Mouse (Mus musculus): Measurements from ENCODE around the gene Zfp697. TPM values are rescaled to one million over a fixed set of nuclear protein-coding genes. Genes with fewer than 3 reads are reported as not detected.
A peak's percentile ranks its signal among the peaks of the same experiment; 100 is the strongest.

Zfp697 gene
- polyA plus RNA-seq, 1 experiment from 2014 or later = 2.9 TPM

DNA sequence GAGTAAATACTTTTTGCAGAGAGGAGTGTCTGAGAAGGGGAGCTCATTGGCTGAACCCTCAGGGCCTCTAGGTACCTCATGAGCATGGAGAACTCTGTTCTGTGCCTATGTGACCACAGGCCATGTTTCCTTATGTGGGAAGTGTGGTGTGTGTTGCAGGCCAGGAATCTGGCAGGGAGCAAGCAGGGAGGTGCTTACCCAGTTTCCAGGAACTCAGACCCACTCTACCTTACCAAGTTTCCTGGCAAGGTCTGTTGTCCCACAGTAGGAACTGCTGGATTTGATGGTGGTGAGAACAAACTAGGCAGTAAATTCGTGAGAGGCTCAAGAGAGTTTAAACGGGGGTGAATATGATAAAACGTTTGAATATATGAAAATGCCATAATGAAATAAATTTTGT lies 16.2 kb upstream of the Zfp697 start:
- Histone ChIP-seq H3K27me3 (ENCODE audit: insufficient read depth, low read length) (no peaks in the 10 kb centered on the region), H3K4me1 (ENCODE audit: insufficient read depth) (no peaks in the 10 kb centered on the region), H3K27ac (ENCODE audit: low read depth) (no peak overlapping the region), H3K36me3 (replicated peaks; ENCODE audit: insufficient read depth, low read length) (no peaks in the 10 kb centered on the region), H3K4me3 (ENCODE audit: low read depth, low read length) (no peak overlapping the region), H3K4me2 (ENCODE audit: low read depth, low read length) (no peak overlapping the region), H3K9ac (replicated peaks) (no peak overlapping the region), H3K9me3 (ENCODE audit: low read length) (no peaks in the 10 kb centered on the region)
- ATAC-seq (no peak), DNase-seq (no peak)
- WGBS (ENCODE audit: insufficient replicate concordance) = 63% methylated on average over 3 of the region's 3 CpGs
- TF ChIP-seq EP300 (IDR thresholded peaks at IDR 0.05; ENCODE audit: low read depth) = no peak
- no peak for TF ChIP-seq CTCF (IDR thresholded peaks at IDR 0.05; ENCODE audit: low read depth)

GRCm38 (mm10) chr3:98366823-98367222 lies 15.4 kb upstream of the Zfp697 start:
- no peak for ATAC-seq
- DNase-seq = no peak

DNA sequence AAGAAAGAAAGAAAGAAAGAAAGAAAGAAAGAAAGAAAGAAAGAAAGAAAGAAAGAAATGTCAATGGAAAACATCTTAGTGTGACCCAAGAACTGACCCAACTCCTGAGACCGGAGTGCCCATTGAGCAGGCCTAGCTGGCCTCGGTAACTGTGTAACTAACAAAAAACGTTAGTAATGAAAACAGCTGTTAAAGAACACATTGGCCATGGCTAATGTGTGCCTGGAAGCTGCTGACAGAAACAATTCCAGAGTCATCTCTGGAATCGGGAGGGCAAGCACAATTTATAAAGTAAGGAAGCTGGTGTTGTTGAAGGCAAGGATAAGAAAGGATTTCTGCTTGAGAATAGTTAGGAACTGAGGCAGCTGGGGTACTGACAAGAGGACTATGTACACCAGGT lies 14.0 kb upstream of the Zfp697 start:
- ATAC-seq = no peak
- no peak for TF ChIP-seq CTCF (IDR thresholded peaks at IDR 0.05; ENCODE audit: low read depth)
- TF ChIP-seq EP300 (IDR thresholded peaks at IDR 0.05; ENCODE audit: low read depth) = no peak
- 58% methylated on average over 4 of the region's 4 CpGs for WGBS (ENCODE audit: insufficient replicate concordance)
- H3K27me3 ChIP-seq (ENCODE audit: insufficient read depth, low read length) = no peaks in the 10 kb centered on the region
- H3K4me1 ChIP-seq (ENCODE audit: insufficient read depth) = no peaks in the 10 kb centered on the region
- DNase-seq = no peak
- H3K9ac ChIP-seq (replicated peaks) = no peak overlapping the region
- H3K36me3 ChIP-seq (replicated peaks; ENCODE audit: insufficient read depth, low read length) = no peaks in the 10 kb centered on the region
- no peak overlapping the region for H3K4me3 ChIP-seq (ENCODE audit: low read depth, low read length)
- H3K9me3 ChIP-seq (ENCODE audit: low read length) = no peaks in the 10 kb centered on the region
- no peak overlapping the region for H3K27ac ChIP-seq (ENCODE audit: low read depth)
- H3K4me2 ChIP-seq (ENCODE audit: low read depth, low read length) = no peak overlapping the region

More at GRCm38 (mm10) chr3:98366823-98367222, 15.4 kb upstream of the Zfp697 start:
- Histone ChIP-seq H3K36me3 (replicated peaks; ENCODE audit: insufficient read depth, low read length) (no peaks in the 10 kb centered on the region), H3K4me2 (ENCODE audit: low read depth, low read length) (no peak overlapping the region), H3K27me3 (ENCODE audit: insufficient read depth, low read length) (no peaks in the 10 kb centered on the region), H3K4me1 (ENCODE audit: insufficient read depth) (no peaks in the 10 kb centered on the region), H3K9me3 (ENCODE audit: low read length) (no peaks in the 10 kb centered on the region), H3K4me3 (ENCODE audit: low read depth, low read length) (no peak overlapping the region), H3K27ac (ENCODE audit: low read depth) (no peak overlapping the region), H3K9ac (replicated peaks) (no peak overlapping the region)
- 72% methylated on average over 4 of the region's 4 CpGs for WGBS (ENCODE audit: insufficient replicate concordance)
- no peak for TF ChIP-seq CTCF (IDR thresholded peaks at IDR 0.05; ENCODE audit: low read depth)

DNA sequence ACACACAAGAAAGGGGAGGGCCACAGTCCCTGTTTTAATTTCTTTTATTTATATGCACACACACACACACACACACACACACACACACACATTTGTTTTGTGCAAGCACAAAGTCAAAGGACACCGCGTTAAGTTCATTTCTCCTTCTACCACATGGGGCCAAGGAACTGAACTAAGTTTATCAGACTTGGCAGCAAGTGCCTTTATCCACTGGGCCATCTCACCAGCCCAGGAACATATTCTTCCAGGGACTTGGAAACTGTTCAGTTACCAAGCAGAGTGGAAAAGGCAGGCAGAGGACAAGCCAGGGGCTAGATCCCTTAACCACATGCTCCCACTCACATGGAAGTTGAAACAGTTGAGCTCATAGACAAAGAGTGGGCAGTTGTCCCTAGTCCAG lies 13.5 kb upstream of the Zfp697 start:
- Histone ChIP-seq H3K27ac (ENCODE audit: low read depth) (no peak overlapping the region), H3K9ac (replicated peaks) (no peak overlapping the region), H3K9me3 (ENCODE audit: low read length) (no peaks in the 10 kb centered on the region), H3K27me3 (ENCODE audit: insufficient read depth, low read length) (no peaks in the 10 kb centered on the region), H3K36me3 (replicated peaks; ENCODE audit: insufficient read depth, low read length) (no peaks in the 10 kb centered on the region), H3K4me3 (ENCODE audit: low read depth, low read length) (no peak overlapping the region), H3K4me1 (ENCODE audit: insufficient read depth) (no peaks in the 10 kb centered on the region), H3K4me2 (ENCODE audit: low read depth, low read length) (no peak overlapping the region)
- WGBS (ENCODE audit: insufficient replicate concordance) = 84% methylated on average over 2 of the region's 2 CpGs
- ATAC-seq (no peak), DNase-seq (no peak)
- TF ChIP-seq CTCF (IDR thresholded peaks at IDR 0.05; ENCODE audit: low read depth) = no peak
- no peak for TF ChIP-seq EP300 (IDR thresholded peaks at IDR 0.05; ENCODE audit: low read depth)

- H3K4me2 ChIP-seq (ENCODE audit: low read depth, low read length) = no peak overlapping the region
Observed at GRCm38 (mm10) chr3:98374062-98374719, 8.1 kb upstream of the Zfp697 start.

DNA sequence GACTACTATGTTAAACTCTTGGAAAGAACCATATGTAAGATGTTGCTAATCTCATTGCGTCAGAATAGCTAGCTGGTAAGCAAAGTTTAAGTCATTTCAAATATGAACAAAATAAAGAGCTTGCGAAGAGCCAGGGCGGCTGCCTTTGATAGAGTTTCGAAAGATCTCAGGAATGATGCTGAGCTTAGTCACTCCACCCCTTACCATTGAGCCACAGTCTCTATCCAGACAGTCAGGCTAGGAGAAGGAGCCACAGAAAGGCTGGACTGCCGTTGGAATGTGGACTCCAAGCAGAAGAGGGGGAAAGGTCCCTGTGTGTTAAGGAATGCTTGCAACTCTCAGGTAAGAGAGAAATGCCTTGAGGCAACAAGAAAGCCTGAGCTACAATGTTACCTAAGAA lies 7.3 kb upstream of the Zfp697 start:
- Histone ChIP-seq H3K4me2 (ENCODE audit: low read depth, low read length) (no peak overlapping the region), H3K4me1 (ENCODE audit: insufficient read depth) (no peaks in the 10 kb centered on the region), H3K4me3 (ENCODE audit: low read depth, low read length) (no peak overlapping the region), H3K9me3 (ENCODE audit: low read length) (no peaks in the 10 kb centered on the region), H3K9ac (replicated peaks) (no peak overlapping the region), H3K36me3 (replicated peaks; ENCODE audit: insufficient read depth, low read length) (no peaks in the 10 kb centered on the region), H3K27me3 (ENCODE audit: insufficient read depth, low read length) (no peaks in the 10 kb centered on the region), H3K27ac (ENCODE audit: low read depth) (no peak overlapping the region)
- DNase-seq = no peak
- no peak for ATAC-seq
- TF ChIP-seq CTCF (IDR thresholded peaks at IDR 0.05; ENCODE audit: low read depth) = no peak
- no peak for TF ChIP-seq EP300 (IDR thresholded peaks at IDR 0.05; ENCODE audit: low read depth)
- WGBS (ENCODE audit: insufficient replicate concordance) = 74% methylated on average over 5 of the region's 5 CpGs

More at GRCm38 (mm10) chr3:98374062-98374719, 8.1 kb upstream of the Zfp697 start:
- Histone ChIP-seq H3K9ac (replicated peaks) (no peak overlapping the region), H3K27me3 (ENCODE audit: insufficient read depth, low read length) (no peaks in the 10 kb centered on the region), H3K27ac (ENCODE audit: low read depth) (no peak overlapping the region), H3K4me1 (ENCODE audit: insufficient read depth) (no peaks in the 10 kb centered on the region), H3K4me3 (ENCODE audit: low read depth, low read length) (no peak overlapping the region), H3K36me3 (replicated peaks; ENCODE audit: insufficient read depth, low read length) (no peaks in the 10 kb centered on the region), H3K9me3 (ENCODE audit: low read length) (no peaks in the 10 kb centered on the region)
- 52% methylated on average over 3 of the region's 3 CpGs for whole genome bisulfite sequencing (ENCODE audit: insufficient replicate concordance)
- TF ChIP-seq EP300 (IDR thresholded peaks at IDR 0.05; ENCODE audit: low read depth) = peak; percentile 29; the same call in 1 of the 2 replicates
- no peak for TF ChIP-seq CTCF (IDR thresholded peaks at IDR 0.05; ENCODE audit: low read depth)
- DNase-seq = no peak
- no peak for ATAC-seq
